Mouse (Mus musculus): ENCODE measurements around the gene Sytl4.

DNA sequence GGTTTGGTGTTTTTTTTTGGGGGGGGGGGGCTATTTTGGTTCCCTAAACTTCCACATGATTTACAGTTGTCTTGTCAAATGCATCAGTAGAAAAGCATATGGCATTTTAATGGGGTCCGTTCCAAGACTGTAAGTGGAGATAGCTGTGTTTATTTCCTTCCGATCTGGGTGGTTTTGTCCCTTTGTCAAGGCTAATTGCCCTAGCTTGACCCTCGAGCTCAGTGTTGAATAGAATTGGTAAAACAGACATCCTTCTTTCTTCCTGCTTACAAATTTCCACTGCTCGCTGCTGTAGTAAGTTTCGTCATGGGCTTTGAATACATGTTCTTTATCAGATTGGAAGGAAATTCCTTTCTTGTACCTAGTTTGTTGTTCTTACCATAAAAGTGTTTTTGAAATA is 39.1 kb upstream of the Sytl4 start:
- TF ChIP-seq POLR2A (IDR thresholded peaks at IDR 0.05; ENCODE audit: borderline replicate concordance, control insufficient read depth, low read depth, low read length) (no peak), CTCF (IDR thresholded peaks at IDR 0.05; ENCODE audit: control insufficient read depth, insufficient read depth, low read length) (no peak)

All from bone marrow, adult 2 months (tissue).